Mouse (Mus musculus) brain, embryonic 18.5 days (tissue): ENCODE results near the gene Hnrnpf.
A peak's percentile ranks its signal among the peaks of the same experiment; 100 is the strongest.

Source experiments
- DNase-seq: peaks from one replicate; pipeline ENCODE4 v3.0.0-alpha.2; 2012; ENCODE audit warnings: low read depth, low spot score

Gene Hnrnpf

DNA sequence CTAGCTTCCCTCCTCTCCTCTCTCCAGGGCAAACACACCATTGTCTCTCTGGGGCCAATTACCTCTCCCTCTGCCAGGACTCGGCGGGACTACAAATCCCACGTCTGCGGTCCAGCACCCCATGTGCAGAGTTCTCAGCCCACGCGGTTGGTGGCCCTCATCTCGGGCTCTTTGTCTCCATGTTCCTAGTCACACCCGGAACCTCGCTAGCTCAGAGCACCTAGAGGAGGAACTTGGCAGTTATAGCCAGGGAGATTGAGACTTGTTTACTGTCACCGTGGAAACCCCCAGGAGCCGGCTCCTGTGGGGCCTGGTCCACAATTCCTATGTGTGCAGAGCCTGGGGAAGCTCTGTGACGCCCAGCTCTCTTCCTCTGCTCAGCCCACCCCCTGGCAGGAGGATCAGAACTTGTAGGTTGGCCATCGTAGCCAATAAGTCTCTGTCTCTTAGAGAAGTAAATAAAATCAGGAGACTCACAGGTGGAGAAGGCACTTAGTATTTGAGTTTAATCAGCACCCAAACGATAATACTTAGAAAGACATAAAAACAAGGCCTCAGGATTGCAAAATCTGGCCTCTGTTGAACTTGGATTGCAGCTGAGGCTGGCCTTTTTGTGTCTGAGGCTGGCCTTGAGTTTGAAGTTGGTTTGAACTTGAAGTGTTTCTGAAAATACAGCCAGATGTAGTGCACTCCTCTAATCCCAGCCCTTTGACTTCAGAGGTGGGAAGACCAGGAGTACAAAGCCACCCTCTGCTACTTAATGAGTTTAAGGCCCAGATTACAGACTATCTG is 8.6 kb upstream of the Hnrnpf start:
- DNase-seq: no peak

DNA sequence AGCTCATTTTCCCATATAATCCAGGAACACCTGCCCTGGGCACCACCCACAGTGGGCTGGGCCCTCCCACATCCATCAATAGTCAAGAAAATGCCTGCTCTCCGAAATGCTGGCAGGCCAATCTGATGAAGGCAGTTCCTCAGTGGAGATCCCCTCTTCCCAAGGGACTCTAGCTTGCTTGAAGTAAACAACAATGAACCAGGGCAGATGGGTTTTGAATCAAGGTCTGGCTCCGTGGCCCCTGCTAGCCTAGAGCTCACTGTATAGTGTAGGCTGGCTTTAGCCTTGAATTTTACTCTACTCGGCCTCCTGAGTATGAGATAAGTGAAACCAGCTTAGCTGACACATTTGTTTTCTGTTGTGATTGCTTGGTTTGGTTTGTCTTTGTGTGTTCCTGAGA is 7.7 kb upstream of the Hnrnpf start:
- DNase-seq: no peak

DNA sequence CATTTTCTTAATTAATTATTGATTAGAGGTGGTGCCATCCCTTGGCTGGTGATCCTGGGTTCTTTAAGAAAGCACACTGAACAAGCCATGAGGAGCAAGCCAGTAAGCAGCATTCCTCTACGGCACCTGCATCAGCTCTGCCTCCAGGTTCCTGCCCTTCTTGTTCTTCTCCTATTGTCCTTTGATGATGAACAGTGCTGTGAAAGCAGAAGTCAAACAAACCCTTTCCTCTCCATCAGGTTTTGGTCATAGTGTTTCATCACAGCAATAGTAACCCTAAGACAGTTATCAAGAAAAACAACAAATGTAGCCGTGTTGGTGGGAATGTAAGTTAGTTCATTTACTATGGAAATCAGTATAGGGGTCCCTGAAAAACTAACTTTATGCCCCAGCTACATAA is 6.7 kb upstream of the Hnrnpf start:
- DNase-seq: no peak

DNA sequence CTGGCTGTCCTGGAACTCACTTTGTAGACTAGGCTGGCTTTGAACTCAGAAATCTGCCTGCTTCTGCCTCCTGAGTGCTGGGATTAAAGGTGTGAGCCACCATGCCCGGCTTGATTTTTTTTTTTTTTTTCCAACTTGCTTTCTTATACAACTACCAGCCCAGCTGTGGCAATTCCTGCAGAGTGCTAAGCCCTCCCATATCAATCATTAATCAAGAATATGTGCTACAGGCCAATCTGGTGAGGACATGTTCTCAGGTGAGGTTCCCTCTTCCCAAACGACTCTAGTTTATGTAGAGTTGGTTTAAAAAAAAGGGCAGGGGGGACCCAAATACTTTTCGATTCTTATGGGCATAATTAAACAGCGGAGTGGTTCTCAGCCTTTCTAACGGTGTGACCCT is 2.3 kb upstream of the Hnrnpf start:
- DNase-seq: no peak

DNA sequence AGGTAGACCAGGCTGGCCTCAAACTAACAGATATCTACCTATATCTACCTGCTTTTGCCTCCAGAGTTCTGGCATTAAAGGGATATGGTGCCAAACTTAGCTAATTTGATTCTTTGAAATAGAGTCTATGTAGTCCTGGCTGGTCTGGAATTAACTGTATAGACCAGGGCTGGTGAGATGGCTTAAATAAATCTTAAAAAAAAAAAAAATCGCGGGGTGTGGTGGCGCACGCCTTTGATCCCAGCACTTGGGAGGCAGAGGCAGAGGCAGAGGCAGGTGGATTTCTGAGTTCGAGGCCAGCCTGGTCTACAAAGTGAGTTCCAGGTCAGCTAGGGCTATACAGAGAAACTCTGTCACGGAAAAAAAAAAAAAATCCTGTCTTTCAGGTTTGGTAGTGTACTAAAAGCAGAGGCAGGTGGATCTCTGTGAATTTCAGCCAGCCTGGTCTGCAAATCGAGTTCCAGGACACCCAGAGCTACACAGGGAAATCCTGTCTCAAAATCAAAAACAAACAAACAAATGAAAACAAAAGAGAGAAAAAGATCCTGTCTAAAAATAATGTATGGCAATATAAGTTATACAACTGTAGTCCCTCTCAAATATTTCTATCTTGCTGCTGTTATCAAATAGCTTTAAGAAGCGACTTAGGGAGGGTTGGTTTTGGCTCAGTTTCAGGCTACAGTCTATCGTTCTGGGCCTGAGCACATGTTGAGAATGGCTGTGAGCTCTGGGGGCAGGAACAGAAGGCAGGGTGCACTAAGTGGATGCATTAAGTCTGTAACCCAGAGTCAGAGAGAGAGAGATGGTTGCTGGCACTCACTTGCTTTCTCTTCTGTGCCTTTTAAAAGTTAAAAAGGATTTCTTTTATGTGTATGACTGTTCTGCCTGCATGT is 1.6 kb downstream of the Hnrnpf start:
- DNase-seq: no peak

DNA sequence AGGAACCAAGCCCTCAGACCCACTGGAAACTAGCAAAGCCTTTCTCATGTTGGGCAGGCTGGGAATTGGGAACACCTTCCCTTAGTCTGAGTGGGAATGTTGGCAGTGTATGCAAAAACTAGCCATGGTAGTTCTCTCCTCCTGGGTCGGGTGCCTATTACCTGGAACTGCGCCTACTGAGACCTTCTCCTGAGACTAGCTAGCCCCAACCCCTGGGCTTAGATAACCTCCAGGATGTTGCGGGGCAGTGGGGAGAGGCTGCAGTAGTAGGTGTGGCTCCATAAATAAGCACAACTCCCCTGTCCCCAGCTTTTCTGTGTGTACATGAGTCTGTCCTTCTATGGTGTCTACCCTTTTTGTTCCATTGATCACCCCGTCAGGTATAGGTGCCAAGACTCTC is 2.4 kb downstream of the Hnrnpf start:
- no peak for DNase-seq

DNA sequence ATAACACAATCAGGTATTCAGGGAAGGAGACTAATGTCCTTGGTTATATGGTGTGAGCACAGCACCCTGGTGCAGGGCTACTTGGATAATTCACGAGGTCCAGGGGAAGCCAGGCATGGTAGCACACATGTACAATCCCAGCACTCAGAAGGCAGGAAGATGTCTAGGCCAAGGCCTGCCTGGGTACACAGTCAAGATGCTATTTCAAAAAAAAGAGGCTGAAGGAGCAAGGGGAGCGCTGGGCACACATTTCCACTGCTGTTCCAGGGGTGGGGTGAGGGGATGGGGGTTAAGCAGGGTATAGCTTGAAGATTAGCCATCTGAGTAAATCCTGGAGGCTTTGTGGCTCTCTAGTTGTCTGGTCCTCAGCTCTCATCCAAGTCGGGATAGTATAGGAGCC is 3.7 kb downstream of the Hnrnpf start:
- no peak for DNase-seq

DNA sequence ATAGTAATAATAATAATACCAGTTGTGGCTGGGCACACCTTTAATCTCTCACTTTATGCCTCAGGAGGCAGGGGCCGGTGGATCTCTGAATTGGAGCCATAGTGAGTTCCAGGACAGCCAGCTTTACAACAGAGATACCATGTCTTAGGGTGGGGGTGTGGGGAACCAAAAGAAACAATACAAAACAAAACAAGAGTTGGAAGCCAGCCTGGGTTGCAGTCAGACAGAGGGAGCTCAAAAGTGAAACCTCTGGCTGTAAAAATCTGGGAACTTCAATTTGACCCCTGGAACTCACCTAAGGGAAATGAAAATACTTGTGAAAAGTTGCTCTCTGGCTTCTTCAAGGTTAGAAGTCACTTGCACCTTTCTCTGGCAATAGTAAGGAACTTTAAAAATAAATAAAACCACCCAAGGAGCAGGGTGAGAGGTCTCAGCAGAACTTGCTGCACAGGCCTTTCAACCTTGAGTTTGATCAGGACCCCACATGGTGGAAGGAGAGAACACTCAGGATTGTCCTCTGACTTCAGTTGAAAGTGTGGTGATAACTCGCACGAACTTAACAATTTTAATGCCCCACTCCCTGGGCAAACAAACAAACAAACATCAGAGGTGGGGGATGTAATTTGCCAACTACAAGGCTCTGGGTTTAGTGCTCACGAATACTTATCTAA is 5.3 kb downstream of the Hnrnpf start:
- DNase-seq: no peak

DNA sequence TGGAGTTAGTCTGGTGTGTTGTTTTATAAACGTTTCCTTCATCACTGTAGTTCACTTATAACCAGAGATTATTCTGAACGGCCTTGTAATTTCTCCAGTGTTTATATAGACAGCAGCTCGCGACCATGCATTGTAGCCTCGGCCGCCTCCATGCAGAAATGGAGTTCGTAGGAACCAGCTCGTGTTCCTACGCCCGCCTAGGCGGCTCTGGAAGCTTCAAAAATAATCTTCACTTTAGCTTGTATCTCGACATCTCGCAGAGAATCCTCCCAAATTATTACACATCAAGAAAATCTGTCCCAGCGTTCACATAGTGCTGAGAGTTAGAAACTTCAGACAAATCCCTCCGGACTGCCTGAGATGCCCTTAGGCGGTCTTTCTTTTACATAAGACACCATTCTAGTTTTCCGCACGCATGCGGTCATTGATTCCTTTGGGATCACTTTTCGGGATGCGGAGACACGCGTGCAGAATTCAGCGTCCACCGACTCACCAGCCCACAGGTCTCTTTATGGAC is 5.9 kb downstream of the Hnrnpf start:
- DNase-seq: peak; percentile 45

DNA sequence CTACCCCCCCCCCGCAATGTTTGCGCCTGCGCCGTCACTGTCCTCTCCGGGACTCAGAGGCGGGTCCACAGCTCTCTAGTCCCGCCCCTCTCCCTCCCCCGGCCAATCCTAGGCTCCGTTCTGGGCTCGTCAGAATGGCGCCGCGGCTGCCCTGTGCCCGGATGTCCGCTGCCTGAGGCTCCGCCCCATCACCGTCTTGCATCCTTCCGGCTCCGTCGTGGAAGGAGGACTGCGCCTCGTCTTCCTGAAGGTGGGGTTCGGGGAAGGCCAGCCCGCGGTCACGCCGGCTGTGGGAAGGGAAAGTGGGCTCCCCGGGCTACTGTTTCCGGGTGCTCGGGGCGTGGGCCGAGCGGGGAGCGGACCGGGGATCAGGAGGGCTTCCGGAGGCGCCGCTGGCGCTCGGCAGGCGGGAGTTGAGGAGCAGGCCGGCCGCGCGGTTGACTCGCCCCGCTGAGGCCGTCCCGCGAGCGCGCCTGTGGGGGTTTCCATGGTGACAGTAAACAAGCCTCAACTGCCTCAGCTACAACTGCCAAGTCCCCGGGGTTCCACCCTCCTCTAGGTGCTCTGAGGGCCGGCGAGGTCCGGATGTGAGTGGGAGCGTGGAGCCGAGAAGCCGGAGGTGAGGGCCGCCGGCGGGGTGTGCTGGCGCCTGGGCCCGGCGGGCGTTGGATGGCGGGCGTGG is 6.6 kb downstream of the Hnrnpf start:
- DNase-seq: peak; percentile 96

DNA sequence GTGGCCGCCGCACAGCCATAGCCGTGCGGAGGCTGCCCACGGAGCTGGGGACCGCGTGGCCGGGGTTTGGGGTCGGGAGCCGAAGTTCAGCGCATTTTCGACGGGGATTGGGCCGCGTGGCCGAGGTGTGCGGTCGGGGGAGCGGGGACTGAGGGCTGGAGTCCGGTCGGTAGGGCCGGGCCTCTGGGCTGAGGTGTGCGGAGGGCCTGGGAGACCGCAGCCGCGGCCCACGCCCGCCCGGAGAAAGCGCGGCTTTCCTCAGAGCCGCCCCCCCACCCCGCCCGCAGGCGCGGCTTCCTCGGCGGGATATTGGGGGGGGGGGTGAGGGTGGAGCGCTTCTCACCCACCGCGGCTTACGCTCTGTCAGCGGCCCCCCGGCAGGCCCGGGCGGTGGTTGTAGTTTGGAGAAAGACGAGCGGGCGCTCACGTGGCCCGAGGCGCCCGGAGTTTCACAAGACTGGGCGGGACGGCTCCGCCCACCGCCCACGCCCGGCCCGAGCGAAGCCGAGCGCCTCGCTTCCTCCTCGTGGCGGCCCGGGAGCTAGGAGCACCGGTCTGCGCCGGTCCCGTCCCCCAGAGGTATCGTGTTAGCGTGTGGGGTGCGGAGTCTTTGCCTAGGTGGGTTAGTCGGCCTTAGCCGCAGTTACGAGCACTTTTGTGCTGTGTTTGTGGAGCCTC is 7.3 kb downstream of the Hnrnpf start:
- DNase-seq: no peak

DNA sequence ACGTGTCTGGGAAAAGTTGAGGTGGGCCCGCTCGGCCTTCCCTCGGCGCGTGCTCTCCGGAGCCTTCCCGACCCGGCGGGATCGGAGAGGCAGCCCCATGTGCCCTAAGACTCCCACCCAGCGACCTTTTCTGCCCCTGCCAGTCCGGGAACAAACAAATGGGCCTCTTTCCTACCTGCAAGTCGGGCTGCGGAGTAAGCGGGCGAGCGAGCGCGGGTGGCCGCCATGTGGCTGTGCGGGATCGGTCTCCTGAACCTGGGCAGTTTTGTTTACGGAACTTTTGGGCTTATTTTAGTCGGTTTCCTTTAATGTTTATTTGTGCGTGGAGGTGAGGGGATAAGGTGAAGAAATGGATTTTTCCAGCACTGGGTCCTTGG is 7.8 kb downstream of the Hnrnpf start:
- DNase-seq: no peak

DNA sequence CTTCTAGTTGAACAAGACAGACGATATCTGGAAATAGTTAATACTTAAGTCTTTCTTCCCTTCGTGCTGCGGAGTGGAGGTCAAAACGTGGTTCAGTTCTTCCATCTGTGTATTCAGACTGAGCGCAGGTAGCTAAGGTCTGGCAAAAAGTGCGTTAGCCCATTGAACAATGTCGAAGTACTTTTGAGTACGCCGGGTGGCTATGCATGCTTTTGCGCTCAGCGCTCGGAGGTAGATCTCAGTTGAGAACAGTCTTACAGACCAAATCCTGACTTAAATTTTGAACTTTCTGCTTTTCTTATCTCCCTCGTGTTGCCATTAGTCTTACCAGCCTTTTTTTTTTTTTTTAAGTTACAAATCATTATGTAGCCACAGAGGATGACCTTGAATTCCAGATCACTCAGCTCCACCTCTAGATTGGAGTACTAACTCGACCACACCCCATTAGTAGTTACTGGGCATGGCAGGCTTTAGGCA is 8.3 kb downstream of the Hnrnpf start:
- DNase-seq: no peak

DNA sequence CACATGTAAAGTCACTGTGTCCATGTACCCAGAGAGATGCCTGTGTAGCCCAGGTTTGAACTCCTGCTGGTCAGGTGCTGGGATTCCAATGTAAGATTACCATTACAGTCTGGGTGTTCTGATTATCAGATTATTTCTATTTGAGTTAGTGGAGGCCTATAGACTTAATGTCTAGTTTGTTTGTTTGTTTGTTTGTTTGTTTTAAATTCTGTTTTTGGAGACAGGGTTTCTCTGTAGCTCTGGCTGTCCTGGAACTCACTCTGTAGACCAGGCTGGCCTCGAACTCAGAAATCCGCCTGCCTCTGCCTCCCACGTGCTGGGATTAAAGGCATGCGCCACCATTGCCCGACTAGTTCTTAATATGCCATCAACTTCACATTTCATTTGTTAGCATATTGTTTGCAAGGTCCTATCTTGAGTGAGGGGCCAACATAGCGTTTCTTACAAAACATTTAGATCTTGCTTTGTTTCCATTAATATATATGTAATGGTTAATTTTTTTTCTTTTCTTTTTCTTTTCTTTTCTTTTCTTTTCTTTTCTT is 10.1 kb downstream of the Hnrnpf start:
- DNase-seq: no peak

DNA sequence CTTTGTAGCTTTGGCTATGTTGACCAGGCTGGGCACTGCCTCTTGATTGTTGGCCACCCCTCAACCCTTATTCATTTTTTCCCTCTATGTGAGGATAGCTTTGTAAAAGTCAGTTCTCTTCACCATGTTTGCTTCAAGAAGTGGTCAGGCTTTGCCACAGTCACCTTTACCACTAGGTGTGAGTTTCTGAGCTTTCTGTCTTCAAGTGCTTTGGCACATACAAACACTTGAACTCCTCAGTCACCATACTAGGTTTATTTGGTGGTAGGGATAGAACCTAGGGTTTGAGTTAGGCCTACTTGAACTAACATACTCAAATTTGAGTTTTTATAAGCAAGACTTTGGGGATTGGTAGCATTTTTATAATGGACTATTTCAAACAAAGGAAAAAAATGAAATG is 14.4 kb downstream of the Hnrnpf start:
- no peak for DNase-seq

DNA sequence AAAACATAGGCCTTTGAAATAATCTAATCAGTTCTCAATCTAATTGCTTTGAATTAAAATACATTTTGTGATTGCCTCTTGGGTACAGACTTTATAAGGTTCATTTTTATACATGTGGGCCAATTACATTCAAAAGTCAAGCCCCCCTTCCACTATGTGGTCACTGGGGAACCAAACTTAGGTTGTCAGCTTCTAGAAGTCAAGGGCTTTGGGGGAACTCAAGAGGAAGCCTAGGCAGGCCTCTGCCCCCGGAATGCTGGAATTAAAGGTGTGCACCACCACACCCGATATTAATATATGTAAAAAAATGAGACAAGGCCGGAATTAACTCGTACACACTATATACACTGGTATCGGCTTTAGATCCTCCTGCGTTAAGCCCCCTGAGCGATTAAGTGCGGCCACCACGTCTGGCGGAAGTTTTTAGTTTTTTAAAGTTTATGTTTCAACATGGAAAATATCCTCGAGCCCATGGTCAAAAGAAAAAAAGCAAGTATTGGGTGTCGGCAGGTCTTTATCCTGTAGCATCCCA is 16.1 kb downstream of the Hnrnpf start:
- no peak for DNase-seq

DNA sequence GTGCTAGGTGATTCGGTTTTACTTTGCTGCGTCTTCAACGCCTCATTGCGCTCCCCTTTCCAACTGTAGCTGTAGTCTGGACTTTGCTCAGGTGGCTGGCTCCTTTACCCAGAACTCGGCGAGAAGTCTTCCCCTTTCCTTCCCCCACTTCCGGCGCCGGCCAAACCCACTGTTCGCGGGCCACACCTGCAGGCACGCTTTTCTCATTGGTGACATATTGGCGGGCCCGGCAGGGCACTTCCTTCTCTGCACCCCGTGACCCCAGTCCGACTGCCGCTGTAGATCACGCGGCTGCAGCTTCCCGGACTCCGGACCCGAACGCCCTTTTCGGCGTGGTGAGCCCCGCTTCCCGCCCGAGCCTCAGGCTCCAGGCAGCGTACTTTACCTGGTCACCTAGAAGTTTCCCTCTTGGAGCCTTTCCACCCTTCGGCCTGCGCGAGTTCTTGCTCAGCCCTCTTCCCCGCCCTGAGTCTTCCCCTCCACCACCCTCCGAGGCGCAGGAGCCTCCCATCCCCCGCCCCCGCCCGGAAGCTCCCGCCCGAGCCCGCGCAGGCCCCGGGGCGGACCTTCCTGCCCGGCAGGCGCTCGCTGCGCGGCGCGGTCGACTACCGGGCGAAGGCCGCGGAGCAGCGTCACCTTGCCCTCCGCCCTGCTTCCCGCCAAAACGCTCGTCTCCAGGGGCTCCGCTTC is 16.8 kb downstream of the Hnrnpf start:
- no peak for DNase-seq

DNA sequence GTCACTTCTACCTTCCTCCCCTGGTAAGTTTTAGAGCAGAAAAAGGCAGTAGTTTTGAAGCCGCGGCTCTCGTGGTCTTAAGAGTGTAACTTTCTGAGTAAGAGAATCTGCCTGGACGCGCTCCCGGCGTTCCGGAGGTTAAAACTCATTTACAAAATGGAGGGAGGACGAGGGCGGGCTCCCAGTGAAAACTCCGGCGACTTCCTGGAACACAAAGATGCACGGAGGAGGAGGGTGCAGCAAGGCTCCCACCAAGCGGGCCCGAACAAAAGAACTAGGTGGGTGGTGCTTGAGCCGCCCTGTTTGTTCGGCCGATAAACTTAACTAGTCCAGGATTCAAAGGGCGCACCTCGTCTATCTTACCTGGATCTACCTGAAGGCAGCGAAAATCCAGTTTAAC is 17.5 kb downstream of the Hnrnpf start:
- DNase-seq: no peak

DNA sequence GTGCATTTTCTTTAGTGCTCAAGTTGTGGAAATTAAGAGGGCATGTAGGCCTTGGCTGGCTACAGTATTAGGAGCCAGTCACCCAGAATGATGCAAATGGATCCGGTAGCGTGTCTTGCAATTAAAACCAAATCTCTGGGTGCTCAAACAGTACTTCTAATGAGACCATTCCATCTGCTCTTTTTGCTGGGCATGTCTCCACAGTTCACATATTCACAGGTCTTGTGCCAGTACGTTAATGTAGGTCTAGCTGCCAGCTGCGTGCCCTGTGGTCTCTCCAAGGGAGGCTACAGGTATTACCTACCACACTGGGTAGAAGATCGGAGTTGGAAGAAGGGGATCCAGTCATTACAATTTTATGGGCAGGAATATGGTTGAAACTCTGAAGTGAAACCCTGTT is 17.9 kb downstream of the Hnrnpf start:
- no peak for DNase-seq
